Mouse (Mus musculus) limb, embryonic 14.5 days (tissue): ENCODE data around the gene Adk. TPM values are rescaled to one million over a fixed set of nuclear protein-coding genes. Genes with fewer than 3 reads are reported as not detected.

Experiments
- ATAC-seq: fragments of 200-750 bp; cut with Nextera tagmentation; 2 replicates; pipeline ENCODE4 v1.8.0; 2017; ENCODE audit warnings: low read depth, moderate number of reproducible peaks, moderate TSS enrichment; ENCODE audit not compliant: low FRiP score
- DNase-seq: peaks from one replicate; pipeline ENCODE4 v3.0.0-alpha.2; 2015; ENCODE audit warnings: low spot score
- H3K27ac ChIP-seq: fragments of 300-500 bp; sonication (generic); replicated peaks from 2 replicates; pipeline ENCODE4 v1.5.1; 2014; ENCODE audit warnings: low read depth, mild to moderate bottlenecking, low read length, moderate library complexity, mixed read lengths
- H3K27me3 ChIP-seq: fragments of 300-500 bp; sonication (generic); 2 replicates; pipeline ENCODE4 v1.6.1; 2014; ENCODE audit warnings: low read length, mixed read lengths; ENCODE audit not compliant: control insufficient read depth, insufficient read depth
- H3K36me3 ChIP-seq: fragments of 300-500 bp; sonication (generic); 2 replicates; pipeline ENCODE4 v1.6.1; 2014; ENCODE audit warnings: mild to moderate bottlenecking, low read length, moderate library complexity, mixed read lengths; ENCODE audit not compliant: control insufficient read depth, insufficient read depth
- H3K4me1 ChIP-seq: fragments of 300-500 bp; sonication (generic); 2 replicates; pipeline ENCODE4 v1.6.1; 2014; ENCODE audit warnings: antibody characterized with exemption, low read length, mixed read lengths; ENCODE audit not compliant: control insufficient read depth, insufficient read depth
- H3K4me2 ChIP-seq: fragments of 300-500 bp; sonication (generic); replicated peaks from 2 replicates; pipeline ENCODE4 v1.6.1; 2014; ENCODE audit warnings: low read depth, mild to moderate bottlenecking, low read length, moderate library complexity; ENCODE audit not compliant: severe bottlenecking
- H3K4me3 ChIP-seq: fragments of 300-500 bp; sonication (generic); replicated peaks from 2 replicates; pipeline ENCODE4 v1.5.1; 2014; ENCODE audit warnings: low read length
- H3K9ac ChIP-seq: fragments of 300-500 bp; sonication (generic); 2 replicates; pipeline ENCODE4 v1.6.1; 2014; ENCODE audit warnings: mild to moderate bottlenecking, low read depth, low read length, moderate library complexity; ENCODE audit not compliant: severe bottlenecking
- H3K9me3 ChIP-seq: fragments of 300-500 bp; sonication (generic); 2 replicates; pipeline ENCODE4 v1.6.1; 2016; ENCODE audit warnings: low read length; ENCODE audit not compliant: control insufficient read depth
- POLR2A ChIP-seq: fragments of 200-500 bp; IDR thresholded peaks from 2 replicates; pipeline ENCODE4 v1.8.0; 2012; ENCODE audit warnings: inconsistent platforms, mild to moderate bottlenecking, moderate library complexity, borderline replicate concordance; ENCODE audit not compliant: insufficient read depth, insufficient read length; ENCODE audit errors: extremely low read depth
- WGBS: fragments of 180-500 bp; shearing (Covaris S2); extraction: QIAGEN DNeasy Blood & Tissue Kit; methylation state at CpG from one replicate; pipeline ENCODE4 v1.1.7; 2014; 5-methylcytosine and 5-hydroxymethylcytosine counted together
- polyA plus RNA-seq, 2 experiments: library from polyadenylated mRNA; depleted of rRNA in 1 of 2; stranded (reverse) in 1 of 2; unstranded in 1 of 2; fragments of >200 nt; fragmentation: Nextera tagmentation in 1 of 2; extraction: Ambion mirVana in 1 of 2; gene quantifications; 2 replicates each; pipeline versions ENCODE4 v1.2.1 to v1.2.3; 2012 to 2014

Adk gene
- polyA plus RNA-seq, 2 experiments = 55.6 to 140 TPM

DNA sequence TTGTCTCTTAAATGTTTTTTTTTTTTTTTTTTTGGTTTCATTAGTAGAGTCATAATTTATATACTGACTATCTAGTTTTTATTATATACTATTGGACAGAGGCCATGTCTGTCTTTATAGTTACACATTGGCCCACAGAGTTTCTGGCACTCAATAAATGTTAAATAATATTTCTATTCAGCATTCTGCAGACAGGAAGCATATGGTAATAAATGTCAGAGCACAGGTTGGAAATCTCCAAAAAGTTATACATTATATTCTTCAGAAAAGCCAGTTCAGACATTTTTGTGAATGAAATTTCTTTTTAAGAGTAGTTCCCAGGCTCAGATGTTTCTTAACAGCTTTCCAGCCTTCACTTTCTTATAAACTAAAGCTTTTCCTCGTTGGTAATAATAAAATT, 303.9 kb downstream of the Adk start:
- H3K27me3 ChIP-seq = no peaks in the 10 kb centered on the region
- no peak overlapping the region for H3K27ac ChIP-seq
- 21% methylated on average over 1 of the region's 1 CpGs for WGBS
- H3K4me1 ChIP-seq = peaks cover 27% of the 10 kb centered on the region
- ATAC-seq (peak; percentile 65; the same call in 1 of the 2 replicates), DNase-seq (peak; percentile 84)
- no peaks in the 10 kb centered on the region for H3K9me3 ChIP-seq
- no peak overlapping the region for H3K9ac ChIP-seq
- H3K36me3 ChIP-seq = no peaks in the 10 kb centered on the region
- no peak overlapping the region for H3K4me3 ChIP-seq
- H3K4me2 ChIP-seq = no peak overlapping the region
- no peak for TF ChIP-seq POLR2A

DNA sequence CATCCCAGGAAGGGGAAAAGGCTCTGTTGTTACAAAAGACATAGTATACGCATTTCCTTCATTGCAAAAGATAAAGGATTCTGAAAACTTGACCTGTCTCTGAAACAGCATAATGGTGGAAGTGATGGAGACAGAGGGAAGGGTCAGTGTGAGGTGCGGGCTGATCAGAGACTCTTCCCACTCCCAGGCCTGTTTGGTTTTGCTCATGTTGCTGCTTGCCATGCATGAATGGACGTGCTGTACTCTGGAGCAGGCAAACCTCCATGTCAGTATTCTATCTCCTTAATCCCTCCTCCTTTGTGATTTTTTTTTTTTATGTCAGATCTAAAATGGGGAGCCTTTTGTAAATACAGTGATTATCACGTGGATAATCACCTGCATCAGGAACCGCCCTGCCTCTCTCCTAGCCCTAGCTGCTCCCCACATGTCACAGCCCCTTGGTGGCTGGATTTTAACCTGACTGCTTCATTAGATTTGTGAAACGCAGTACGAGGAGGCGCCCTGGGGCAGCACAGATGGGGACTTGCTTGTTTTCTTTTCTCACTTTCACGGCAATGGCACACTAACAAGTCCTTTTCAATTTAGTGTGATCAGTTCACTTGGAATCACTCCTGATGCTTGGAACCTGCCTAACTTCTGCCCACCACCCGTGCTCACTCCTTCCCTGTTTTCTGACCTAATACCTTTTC, 307.0 kb downstream of the Adk start:
- H3K36me3 ChIP-seq = no peaks in the 10 kb centered on the region
- no peaks in the 10 kb centered on the region for H3K27me3 ChIP-seq
- ATAC-seq (no peak), DNase-seq (no peak)
- no peak overlapping the region for H3K9ac ChIP-seq
- H3K4me2 ChIP-seq = no peak overlapping the region
- H3K4me1 ChIP-seq = peaks cover 23% of the 10 kb centered on the region
- WGBS = 53% methylated on average over 10 of the region's 10 CpGs
- no peak for TF ChIP-seq POLR2A
- H3K27ac ChIP-seq = no peak overlapping the region
- no peaks in the 10 kb centered on the region for H3K9me3 ChIP-seq
- H3K4me3 ChIP-seq = no peak overlapping the region

DNA sequence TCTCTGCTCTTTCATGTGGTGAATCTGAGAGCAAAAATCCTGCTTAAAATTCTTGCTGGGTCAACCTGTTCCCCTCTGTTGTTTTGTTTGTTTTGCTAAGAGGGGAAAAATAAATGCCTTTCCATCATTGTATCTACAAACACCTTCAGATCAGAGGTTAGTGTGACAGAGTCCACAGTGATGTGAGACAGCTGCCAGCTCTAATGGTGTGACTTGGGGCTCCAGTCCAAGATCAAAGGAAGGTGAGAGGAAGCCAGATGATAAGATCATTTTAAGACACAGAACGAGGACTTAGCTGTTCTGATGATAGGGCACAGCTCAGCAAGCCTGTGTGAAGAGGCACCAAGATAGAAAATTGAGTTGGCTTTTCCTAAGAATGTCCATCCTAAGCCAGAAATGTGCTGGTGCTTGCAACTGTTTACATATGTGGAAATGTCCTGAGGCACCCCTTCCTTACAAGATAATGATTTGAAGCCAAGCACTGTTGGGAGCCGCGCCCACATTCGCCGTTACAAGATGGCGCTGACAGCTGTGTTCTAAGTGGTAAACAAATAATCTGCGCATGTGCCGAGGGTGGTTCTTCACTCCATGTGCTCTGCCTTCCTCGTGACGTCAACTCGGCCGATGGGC, 307.6 kb downstream of the Adk start:
- H3K9ac ChIP-seq = no peak overlapping the region
- H3K4me1 ChIP-seq = peaks cover 17% of the 10 kb centered on the region
- ATAC-seq (no peak), DNase-seq (no peak)
- no peak overlapping the region for H3K4me3 ChIP-seq
- no peaks in the 10 kb centered on the region for H3K36me3 ChIP-seq
- TF ChIP-seq POLR2A = no peak
- no peak overlapping the region for H3K27ac ChIP-seq
- H3K4me2 ChIP-seq = no peak overlapping the region
- 79% methylated on average over 6 of the region's 12 CpGs for WGBS
- H3K9me3 ChIP-seq = no peaks in the 10 kb centered on the region
- no peaks in the 10 kb centered on the region for H3K27me3 ChIP-seq

DNA sequence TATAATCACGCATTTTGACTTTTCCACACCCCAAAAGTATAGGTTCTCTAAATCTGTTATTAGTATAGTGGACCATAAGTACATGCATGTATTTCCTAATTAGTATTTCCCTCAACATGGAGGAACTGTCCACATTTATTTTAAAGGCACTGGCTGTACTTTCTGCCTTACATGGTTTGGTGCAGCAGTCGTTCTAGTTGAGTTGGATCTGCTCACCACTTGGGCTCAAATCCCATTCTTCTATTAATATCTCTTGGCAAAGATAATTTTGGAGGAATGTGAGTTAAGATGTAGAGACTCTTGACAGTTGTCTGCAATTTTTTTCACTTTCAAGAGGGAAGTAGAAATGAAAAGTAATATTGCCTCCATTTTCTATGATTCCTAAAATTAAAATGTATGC, 314.7 kb downstream of the Adk start:
- ATAC-seq = no peak
- no peak overlapping the region for H3K4me3 ChIP-seq
- no peak overlapping the region for H3K27ac ChIP-seq
- TF ChIP-seq POLR2A = no peak
- no peaks in the 10 kb centered on the region for H3K9me3 ChIP-seq
- DNase-seq = no peak
- no peak overlapping the region for H3K4me2 ChIP-seq
- no peak overlapping the region for H3K9ac ChIP-seq
- whole genome bisulfite sequencing = 79% methylated on average over 2 of the region's 2 CpGs
- H3K4me1 ChIP-seq = peaks cover 29% of the 10 kb centered on the region
- H3K36me3 ChIP-seq = no peaks in the 10 kb centered on the region
- H3K27me3 ChIP-seq = no peaks in the 10 kb centered on the region

DNA sequence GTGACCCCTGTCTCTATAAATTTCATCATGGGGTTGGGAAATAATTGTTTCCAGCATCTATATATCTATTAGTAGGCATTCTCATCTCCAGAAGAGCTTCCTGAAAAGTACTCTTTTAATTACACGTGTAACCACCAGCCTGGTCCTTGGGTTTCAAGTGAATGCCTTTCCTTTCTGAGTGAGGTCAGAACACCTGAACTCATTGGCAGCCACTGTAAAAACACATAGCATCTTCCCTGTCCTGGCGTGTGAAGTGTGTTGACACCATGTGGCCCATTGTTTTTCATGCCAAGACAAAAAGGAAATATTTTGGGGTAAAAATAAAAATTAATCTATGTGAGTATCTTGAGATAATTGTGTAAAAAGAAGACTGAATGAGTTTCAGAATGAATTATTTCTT, 316.2 kb downstream of the Adk start:
- H3K27ac ChIP-seq = no peak overlapping the region

More for the DNA sequence above, 316.2 kb downstream of the Adk start:
- no peaks in the 10 kb centered on the region for H3K36me3 ChIP-seq
- H3K27me3 ChIP-seq = no peaks in the 10 kb centered on the region
- H3K4me2 ChIP-seq = no peak overlapping the region
- no peak for DNase-seq
- ATAC-seq = no peak
- H3K9me3 ChIP-seq = no peaks in the 10 kb centered on the region
- no peak overlapping the region for H3K4me3 ChIP-seq
- WGBS = 47% methylated on average over 2 of the region's 2 CpGs
- TF ChIP-seq POLR2A = no peak
- H3K4me1 ChIP-seq = peaks cover 31% of the 10 kb centered on the region
- H3K9ac ChIP-seq = no peak overlapping the region
